Mouse (Mus musculus): ENCODE data around the gene Alpi.

DNA sequence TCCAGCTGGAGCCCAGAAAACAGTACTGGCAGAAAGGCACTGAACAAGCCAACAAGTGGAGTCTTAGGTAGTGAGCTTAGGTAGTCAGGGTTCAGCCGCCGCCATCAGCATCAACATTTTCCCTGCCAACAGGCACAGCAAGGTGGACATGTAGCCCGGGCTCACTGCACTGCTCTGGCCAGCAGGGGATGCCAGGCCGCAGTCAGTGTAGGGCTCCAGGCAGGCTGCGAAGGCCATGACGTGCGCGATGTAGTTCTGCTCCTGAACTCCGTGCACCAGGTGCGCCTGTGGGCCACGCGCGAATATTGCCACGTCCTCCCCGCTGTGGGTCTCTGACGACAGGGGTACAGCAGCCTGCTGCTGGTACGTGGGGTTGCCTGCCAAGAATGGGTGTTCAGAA lies 14.4 kb downstream of the Alpi start:
- no peak for TF ChIP-seq CTCF (IDR thresholded peaks at IDR 0.05; ENCODE audit: low read depth, low read length)
- TF ChIP-seq POLR2A (IDR thresholded peaks at IDR 0.05; ENCODE audit: borderline replicate concordance, low read depth, low read length), result no peak
